Mouse (Mus musculus) hindbrain, postnatal 0 days (tissue): ENCODE results near the gene Notch2. TPM values are rescaled to one million over a fixed set of nuclear protein-coding genes. Genes with fewer than 3 reads are reported as not detected.

Experiments used
- ATAC-seq: fragments of 200-750 bp; cut with Nextera tagmentation; 2 replicates; pipeline ENCODE4 v1.8.0; 2017; ENCODE audit warnings: mild to moderate bottlenecking, moderate TSS enrichment, moderate library complexity
- DNase-seq: peaks from one replicate; pipeline ENCODE4 v3.0.0-alpha.2; 2015; ENCODE audit warnings: low spot score
- H3K27ac ChIP-seq: fragments of 300-500 bp; sonication (generic); 2 replicates; pipeline ENCODE4 v1.5.1; 2014; ENCODE audit warnings: mild to moderate bottlenecking
- H3K27me3 ChIP-seq: fragments of 300-500 bp; sonication (generic); 2 replicates; pipeline ENCODE4 v1.6.1; 2014; ENCODE audit warnings: low read length, mixed read lengths; ENCODE audit not compliant: insufficient read depth
- H3K36me3 ChIP-seq: fragments of 300-500 bp; sonication (generic); 2 replicates; pipeline ENCODE4 v1.6.1; 2014; ENCODE audit warnings: low read length, mixed read lengths; ENCODE audit not compliant: insufficient read depth
- H3K4me1 ChIP-seq: fragments of 300-500 bp; sonication (generic); 2 replicates; pipeline ENCODE4 v1.6.1; 2014; ENCODE audit warnings: antibody characterized with exemption, low read length, mixed read lengths; ENCODE audit not compliant: insufficient read depth
- H3K4me2 ChIP-seq: fragments of 300-500 bp; sonication (generic); 2 replicates; pipeline ENCODE4 v1.6.1; 2014; ENCODE audit warnings: low read depth, mild to moderate bottlenecking, low read length, moderate library complexity, mixed read lengths
- H3K4me3 ChIP-seq: fragments of 300-500 bp; sonication (generic); 2 replicates; pipeline ENCODE4 v1.5.1; 2014; ENCODE audit warnings: low read length
- H3K9ac ChIP-seq: fragments of 300-500 bp; sonication (generic); replicated peaks from 2 replicates; pipeline ENCODE4 v1.6.1; 2014; ENCODE audit warnings: mild to moderate bottlenecking, low read length, moderate library complexity, mixed read lengths
- H3K9me3 ChIP-seq: fragments of 300-500 bp; sonication (generic); 2 replicates; pipeline ENCODE4 v1.6.1; 2016; ENCODE audit warnings: low read length, mixed read lengths
- CTCF ChIP-seq: IDR thresholded peaks from 2 replicates; pipeline ENCODE4 v1.5.1; 2016; ENCODE audit warnings: antibody characterized with exemption, control low read depth, low read depth
- WGBS: fragments of 180-500 bp; shearing (Covaris S2); extraction: QIAGEN DNeasy Blood & Tissue Kit; methylation state at CpG from one replicate; pipeline ENCODE4 v1.1.7; 2014; 5-methylcytosine and 5-hydroxymethylcytosine counted together
- polyA plus RNA-seq: library from polyadenylated mRNA; unstranded; fragments of >200 nt; fragmentation: Nextera tagmentation; extraction: Ambion mirVana; gene quantifications from 2 replicates; pipeline ENCODE4 v1.2.1, GENCODE M21; 2015
- total RNA-seq: library from RNA; depleted of rRNA; stranded (reverse); fragments of >200 nt; gene quantifications from 2 replicates; pipeline ENCODE4 v1.2.3, GENCODE M21; 2014

Gene Notch2
- total and polyA plus RNA-seq, 2 experiments from 2014 or later, result 9.5 to 44.9 TPM

GRCm38 (mm10) chr3:98156158-98156557 is 142.8 kb downstream of the Notch2 start:
- Histone ChIP-seq H3K9ac (no peak overlapping the region), H3K4me1 (no peaks in the 10 kb centered on the region), H3K27ac (no peak overlapping the region), H3K9me3 (no peaks in the 10 kb centered on the region), H3K36me3 (no peaks in the 10 kb centered on the region), H3K27me3 (no peaks in the 10 kb centered on the region), H3K4me3 (no peak overlapping the region), H3K4me2 (no peak overlapping the region)
- 52% methylated on average over 4 of the region's 4 CpGs for WGBS
- no peak for TF ChIP-seq CTCF
- DNase-seq, result no peak
- no peak for ATAC-seq

- Histone ChIP-seq H3K27ac (no peak overlapping the region), H3K27me3 (no peaks in the 10 kb centered on the region), H3K9ac (no peak overlapping the region), H3K4me3 (no peak overlapping the region), H3K9me3 (no peaks in the 10 kb centered on the region), H3K36me3 (no peaks in the 10 kb centered on the region), H3K4me1 (no peaks in the 10 kb centered on the region), H3K4me2 (no peak overlapping the region)
- no peak for TF ChIP-seq CTCF
- 81% methylated on average over 2 of the region's 2 CpGs for WGBS
- ATAC-seq, result no peak
- DNase-seq, result no peak
Observed at GRCm38 (mm10) chr3:98157073-98157472, 143.7 kb downstream of the Notch2 start.

- no peak for ATAC-seq
- DNase-seq, result no peak
- WGBS, result 60% methylated on average over 2 of the region's 2 CpGs
- TF ChIP-seq CTCF, result no peak
- Histone ChIP-seq H3K4me2 (no peak overlapping the region), H3K36me3 (no peaks in the 10 kb centered on the region), H3K27me3 (no peaks in the 10 kb centered on the region), H3K4me3 (no peak overlapping the region), H3K9me3 (no peaks in the 10 kb centered on the region), H3K4me1 (no peaks in the 10 kb centered on the region), H3K27ac (no peak overlapping the region), H3K9ac (no peak overlapping the region)
Observed at GRCm38 (mm10) chr3:98157585-98157984, 144.3 kb downstream of the Notch2 start.

- ATAC-seq, result no peak
- Histone ChIP-seq H3K4me1 (no peaks in the 10 kb centered on the region), H3K4me2 (no peak overlapping the region), H3K27me3 (no peaks in the 10 kb centered on the region), H3K4me3 (no peak overlapping the region), H3K9ac (no peak overlapping the region), H3K9me3 (no peaks in the 10 kb centered on the region), H3K36me3 (no peaks in the 10 kb centered on the region), H3K27ac (no peak overlapping the region)
- 73% methylated on average over 4 of the region's 4 CpGs for WGBS
- no peak for TF ChIP-seq CTCF
- DNase-seq, result no peak
Observed at GRCm38 (mm10) chr3:98158646-98159045, 145.3 kb downstream of the Notch2 start.

GRCm38 (mm10) chr3:98159289-98159688 is 146.0 kb downstream of the Notch2 start:
- Histone ChIP-seq H3K4me3 (no peak overlapping the region), H3K36me3 (no peaks in the 10 kb centered on the region), H3K9ac (no peak overlapping the region), H3K27me3 (no peaks in the 10 kb centered on the region), H3K9me3 (no peaks in the 10 kb centered on the region), H3K4me2 (no peak overlapping the region), H3K4me1 (no peaks in the 10 kb centered on the region), H3K27ac (no peak overlapping the region)
- 29% methylated on average over 4 of the region's 4 CpGs for WGBS
- TF ChIP-seq CTCF, result no peak
- DNase-seq (peak; percentile 55), ATAC-seq (no peak)

- no peak for DNase-seq
- Histone ChIP-seq H3K36me3 (no peaks in the 10 kb centered on the region), H3K27me3 (no peaks in the 10 kb centered on the region), H3K9ac (no peak within 1 kb of the TSS), H3K27ac (no peak within 1 kb of the TSS), H3K4me3 (no peak within 1 kb of the TSS), H3K4me1 (no peaks in the 10 kb centered on the region), H3K9me3 (no peaks in the 10 kb centered on the region), H3K4me2 (no peak within 1 kb of the TSS)
- no peak for ATAC-seq
- TF ChIP-seq CTCF, result no peak
- WGBS, result 91% methylated on average over 17 of the region's 17 CpGs
Observed at GRCm38 (mm10) chr3:98160330-98160729, 147.0 kb downstream of the Notch2 start, which contains the start of gene Adam30. Gene Adam30 (plus strand): TSS chr3:98160630.

- Histone ChIP-seq H3K4me1 (no peaks in the 10 kb centered on the region; the same call in 1 of the 2 replicates), H3K4me3 (no peak overlapping the region), H3K36me3 (no peaks in the 10 kb centered on the region), H3K9me3 (no peaks in the 10 kb centered on the region), H3K27me3 (no peaks in the 10 kb centered on the region), H3K27ac (peak overlapping the region; percentile 56; the same call in 1 of the 2 replicates), H3K9ac (no peak overlapping the region), H3K4me2 (no peak overlapping the region)
- TF ChIP-seq CTCF, result no peak
- peak; percentile 77 for ATAC-seq
- DNase-seq, result peak; percentile 76
- 36% methylated on average over 4 of the region's 4 CpGs for WGBS
Observed at GRCm38 (mm10) chr3:98178340-98178739, 165.0 kb downstream of the Notch2 start.
